Mouse (Mus musculus) megakaryocyte-erythroid progenitor cell, adult 5-6 weeks (primary cell): Measurements from ENCODE around the gene Gramd1b. TPM values are rescaled to one million over a fixed set of nuclear protein-coding genes. Genes with fewer than 3 reads are reported as not detected.

Source experiments
- ATAC-seq: replicated peaks from 2 replicates; pipeline ENCODE4 v1.8.0; 2016; ENCODE audit warnings: mild to moderate bottlenecking, inconsistent platforms; ENCODE audit not compliant: severe bottlenecking, poor library complexity, low FRiP score, low TSS enrichment
- total RNA-seq, 2 experiments: library from RNA; stranded (forward) in 1 of 2; stranded (reverse) in 1 of 2; fragments of 200-1000, 215-1000 nt in 1 of 2; fragments of >200 nt in 1 of 2; fragmentation: Nextera tagmentation in 1 of 2; gene quantifications; 2 replicates each; pipeline ENCODE4 v1.2.3; 2014 to 2017

Gramd1b gene
- total RNA-seq, 2 experiments from 2014 or later: 13.5 to 19.2 TPM

GRCm38 (mm10) chr9:40299323-40299722 is 231.9 kb downstream of the Gramd1b start:
- ATAC-seq: no peak

GRCm38 (mm10) chr9:40297969-40298368 is 233.2 kb downstream of the Gramd1b start:
- ATAC-seq: no peak

- no peak for ATAC-seq
Measured at GRCm38 (mm10) chr9:40296251-40296650, 234.9 kb downstream of the Gramd1b start.

DNA sequence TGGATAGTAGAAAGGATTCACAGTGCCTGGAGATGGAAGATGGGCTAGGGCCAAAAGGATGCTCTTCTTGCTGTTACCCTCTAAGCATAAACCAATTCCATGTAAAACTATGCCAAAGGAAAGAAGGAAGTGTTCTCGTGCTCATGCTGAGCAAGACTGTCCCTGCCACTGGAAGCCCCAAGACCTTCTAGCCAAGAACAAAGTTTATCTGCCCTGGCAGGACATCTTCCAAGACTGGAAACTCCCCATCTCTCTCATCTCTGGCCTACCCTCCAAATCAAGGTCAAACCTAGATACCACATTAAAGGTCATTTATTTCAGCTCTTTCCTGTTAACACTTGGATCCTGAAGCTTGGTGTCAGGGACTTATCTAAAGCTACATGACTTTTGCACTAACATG is 236.3 kb downstream of the Gramd1b start:
- no peak for ATAC-seq

DNA sequence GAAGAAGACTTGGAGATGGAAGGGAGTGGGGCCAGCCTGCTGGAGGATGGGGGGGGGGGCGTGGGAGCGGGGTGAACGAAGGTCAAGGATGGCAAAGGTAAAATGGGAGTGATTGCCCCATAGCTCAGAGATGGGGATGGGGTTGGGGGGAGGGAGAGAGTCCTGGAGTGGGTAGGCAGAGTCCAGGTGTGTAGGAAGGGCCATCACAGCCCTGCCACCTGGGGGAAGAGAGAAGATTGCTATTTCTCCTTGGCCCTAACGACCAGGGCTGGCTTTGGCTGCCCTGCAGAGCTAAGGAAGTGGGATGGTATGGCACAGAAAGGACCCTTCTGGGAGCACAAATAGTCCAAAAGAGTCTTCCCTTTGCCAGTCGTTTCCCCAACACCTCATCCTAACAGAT is 237.0 kb downstream of the Gramd1b start:
- ATAC-seq: no peak

DNA sequence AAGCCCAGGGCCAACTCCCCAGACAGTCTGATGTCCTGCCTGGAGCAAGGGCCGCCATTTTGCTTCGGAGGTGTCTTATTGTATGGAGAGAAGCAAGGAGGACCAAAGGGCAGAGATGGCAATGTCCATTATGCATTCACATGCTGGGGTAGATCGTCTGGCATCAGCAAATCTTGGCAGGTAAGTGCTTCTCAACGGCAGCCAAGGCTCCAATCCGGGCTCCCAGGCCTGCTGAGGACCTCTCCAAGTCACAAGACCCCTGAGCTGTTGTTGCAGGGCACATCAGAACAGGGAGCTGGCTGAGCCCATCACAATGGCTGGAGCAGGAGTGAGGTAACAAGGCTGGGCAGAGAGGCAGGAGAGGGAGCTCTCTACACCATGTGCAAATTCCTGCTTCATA is 237.4 kb downstream of the Gramd1b start:
- no peak for ATAC-seq

GRCm38 (mm10) chr9:40293286-40293685 is 237.9 kb downstream of the Gramd1b start:
- ATAC-seq: no peak

GRCm38 (mm10) chr9:40292475-40292874 is 238.7 kb downstream of the Gramd1b start:
- no peak for ATAC-seq

DNA sequence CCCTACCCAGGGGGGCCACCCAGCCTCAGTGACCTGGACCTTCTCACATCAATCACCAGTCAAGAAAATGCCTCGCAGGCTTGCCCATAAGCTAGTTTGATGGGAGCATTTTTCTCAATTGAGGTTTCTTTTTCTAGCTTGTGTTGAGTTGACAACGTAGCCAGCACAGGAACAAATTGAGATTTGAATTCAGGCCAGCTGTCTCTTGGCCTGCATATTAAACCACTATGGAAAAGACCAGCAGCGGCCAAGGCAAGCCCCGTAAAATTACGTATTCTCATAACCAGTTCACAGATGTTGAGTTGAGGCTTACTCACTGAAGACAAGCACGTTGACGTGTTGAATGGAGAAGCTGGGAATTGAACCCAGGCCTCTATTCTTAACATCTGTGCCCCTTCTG is 248.2 kb downstream of the Gramd1b start:
- no peak for ATAC-seq

GRCm38 (mm10) chr9:40279438-40279837 is 251.7 kb downstream of the Gramd1b start:
- ATAC-seq: no peak

DNA sequence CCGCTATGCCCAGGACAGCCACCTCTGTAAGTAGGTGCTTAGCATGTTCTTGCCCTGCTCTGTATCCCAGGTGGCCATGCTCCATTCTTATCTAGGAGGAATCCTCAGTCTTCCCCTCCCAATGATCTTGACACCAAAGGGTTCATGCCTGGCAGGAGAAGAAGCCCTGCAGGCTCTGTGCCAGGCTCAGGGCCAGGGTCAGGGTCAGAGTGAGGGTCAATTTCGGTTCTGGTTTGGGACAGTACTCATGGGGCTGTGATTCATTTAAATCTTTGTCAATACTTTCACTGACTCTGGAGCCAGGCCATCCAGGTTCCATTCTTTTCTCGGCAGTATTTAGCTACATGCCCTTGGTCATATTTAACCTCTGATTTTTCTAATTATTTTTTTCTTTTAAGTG is 253.5 kb downstream of the Gramd1b start:
- no peak for ATAC-seq

- ATAC-seq: no peak
Measured at GRCm38 (mm10) chr9:40275904-40276303, 255.3 kb downstream of the Gramd1b start.

- no peak for ATAC-seq
Measured at GRCm38 (mm10) chr9:40272822-40273221, 258.4 kb downstream of the Gramd1b start.

DNA sequence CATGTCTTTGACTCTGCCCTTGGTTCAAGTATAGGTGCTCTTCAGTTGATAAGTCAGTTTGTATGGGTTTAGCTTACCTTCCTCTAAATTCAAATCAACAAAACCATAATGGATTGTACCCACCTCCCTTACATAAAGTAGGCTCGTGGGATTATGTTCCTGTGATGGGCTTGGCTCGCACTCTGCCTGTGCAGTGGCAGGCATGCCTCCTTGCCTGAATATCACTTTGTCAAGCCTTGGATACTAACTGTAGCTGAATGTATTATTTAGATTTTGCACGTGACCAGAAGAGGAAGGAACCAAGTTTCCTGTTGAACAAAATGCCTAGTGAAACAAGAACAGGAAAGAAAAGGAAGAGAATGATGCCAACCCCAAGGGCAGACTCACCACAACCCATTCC is 260.1 kb downstream of the Gramd1b start:
- no peak for ATAC-seq

DNA sequence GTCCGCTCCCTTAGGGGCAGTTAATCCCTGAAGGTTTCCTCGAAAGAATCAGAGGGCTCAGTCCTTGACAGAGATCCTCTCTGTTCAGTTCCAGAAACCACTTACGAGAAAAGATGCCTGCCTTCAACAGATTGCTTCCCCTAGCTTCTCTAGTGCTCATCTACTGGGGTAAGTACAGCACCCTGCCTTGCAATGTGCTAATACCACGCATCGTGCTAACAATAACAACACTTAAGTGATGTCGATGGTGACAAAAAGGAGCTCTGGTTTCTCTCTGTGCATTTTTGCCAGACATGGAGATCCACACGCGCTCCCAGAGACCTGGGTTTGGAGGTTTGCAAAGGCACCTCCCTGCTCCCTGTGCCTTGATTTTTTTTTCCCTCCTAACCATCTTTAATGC is 261.3 kb downstream of the Gramd1b start:
- ATAC-seq: no peak

DNA sequence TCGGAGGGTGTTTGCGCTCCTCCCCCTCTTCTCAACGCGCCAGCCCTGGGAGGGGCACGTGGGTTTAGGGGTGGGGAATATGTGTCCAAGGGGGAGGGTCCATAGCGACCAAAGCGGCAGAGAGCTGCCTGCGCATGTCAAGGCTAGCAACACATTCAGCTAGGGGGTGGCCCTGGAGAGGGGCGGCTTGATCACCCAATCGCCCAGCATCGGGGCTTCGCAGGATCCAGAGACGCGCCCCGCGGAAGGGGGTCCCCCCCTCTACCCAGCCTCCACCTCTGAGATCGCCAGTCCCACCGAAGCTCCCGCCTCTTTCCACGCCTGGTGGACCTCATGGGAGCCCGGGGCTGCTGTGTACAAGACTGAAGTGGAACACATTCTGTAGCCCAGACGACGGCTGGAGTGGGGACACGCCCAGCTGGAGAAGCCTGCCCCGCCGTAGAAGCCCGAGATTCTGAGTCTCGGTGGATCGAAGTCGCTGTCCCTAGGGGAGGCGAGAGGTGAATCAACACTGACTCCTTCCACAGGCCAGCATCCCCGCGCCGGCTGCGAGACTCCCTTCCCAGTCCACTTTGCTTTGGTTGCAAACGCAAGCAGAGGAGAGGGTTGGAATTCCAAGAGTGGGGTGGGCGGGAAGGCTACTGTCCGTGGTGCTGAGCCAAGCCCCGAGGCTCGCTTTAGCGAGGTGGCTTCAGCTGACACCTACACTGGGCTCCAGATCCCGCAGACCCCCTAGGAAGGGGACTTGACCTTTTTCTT is 261.9 kb downstream of the Gramd1b start, which contains the start of gene Scn3b:
Gene Scn3b (plus strand): TSS at position 115 of the 759 bp plus-strand sequence.
- ATAC-seq: no peak

DNA sequence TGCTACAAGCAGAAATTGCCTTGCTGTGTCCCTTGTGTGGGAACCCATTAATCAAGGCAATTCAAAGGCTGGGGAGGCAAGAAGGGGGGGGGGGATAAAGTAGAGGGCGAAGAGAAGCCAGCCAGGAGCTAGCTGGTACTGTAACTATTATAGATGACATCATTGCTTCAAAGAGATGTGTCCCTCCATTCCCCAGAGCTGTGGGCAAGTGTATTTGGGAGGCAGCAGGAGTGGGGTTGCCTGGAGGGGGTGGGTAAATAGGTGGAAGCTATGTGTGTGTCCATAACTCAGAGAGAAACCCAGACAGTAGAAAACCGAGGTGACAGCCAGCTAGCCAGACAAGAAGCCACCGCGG is 262.5 kb downstream of the Gramd1b start:
- no peak for ATAC-seq

GRCm38 (mm10) chr9:40268040-40268747 is 263.0 kb downstream of the Gramd1b start:
- no peak for ATAC-seq

DNA sequence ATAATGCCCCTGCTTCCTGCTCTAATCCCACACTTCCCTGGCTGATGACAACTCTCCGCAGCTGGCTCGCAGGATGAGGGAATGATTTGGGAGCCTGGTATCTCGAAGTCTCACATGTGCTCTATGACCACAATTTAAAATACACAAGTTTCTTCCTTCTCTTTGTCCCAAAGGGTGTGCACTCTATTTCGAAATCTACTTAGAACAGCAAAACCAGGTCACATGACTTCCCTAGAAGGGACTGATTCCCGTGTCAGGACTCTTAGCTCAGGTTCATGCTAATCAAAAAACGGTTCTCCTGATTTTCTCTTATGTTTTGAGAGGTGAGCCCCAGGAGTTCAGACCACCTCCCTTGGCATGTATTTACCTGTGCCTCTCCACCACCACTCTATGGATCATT is 267.3 kb downstream of the Gramd1b start:
- ATAC-seq: no peak

DNA sequence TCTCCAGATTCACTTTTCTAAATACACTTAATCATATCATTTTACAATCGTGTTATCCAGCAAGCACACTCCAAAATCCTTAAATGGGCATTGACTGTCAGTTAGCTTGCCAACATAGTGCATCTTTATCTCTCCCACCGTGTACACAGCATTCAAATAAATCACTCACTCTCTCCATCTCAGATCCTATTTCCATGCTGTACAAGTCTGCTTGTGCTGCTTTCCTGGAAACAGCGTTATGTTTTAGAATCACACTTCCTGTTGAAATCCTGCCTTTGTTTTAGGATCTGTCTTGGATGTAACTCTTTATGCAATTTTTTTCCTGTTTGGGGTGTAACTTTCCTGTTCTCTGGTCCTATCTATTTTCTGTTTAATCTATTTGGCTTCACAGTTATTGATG is 278.7 kb downstream of the Gramd1b start:
- no peak for ATAC-seq

- no peak for ATAC-seq
Measured at GRCm38 (mm10) chr9:40249106-40249505, 282.1 kb downstream of the Gramd1b start.
